Comparison of ENCODE assay signal across 14 mouse cellular contexts in the genomic region with DNA sequence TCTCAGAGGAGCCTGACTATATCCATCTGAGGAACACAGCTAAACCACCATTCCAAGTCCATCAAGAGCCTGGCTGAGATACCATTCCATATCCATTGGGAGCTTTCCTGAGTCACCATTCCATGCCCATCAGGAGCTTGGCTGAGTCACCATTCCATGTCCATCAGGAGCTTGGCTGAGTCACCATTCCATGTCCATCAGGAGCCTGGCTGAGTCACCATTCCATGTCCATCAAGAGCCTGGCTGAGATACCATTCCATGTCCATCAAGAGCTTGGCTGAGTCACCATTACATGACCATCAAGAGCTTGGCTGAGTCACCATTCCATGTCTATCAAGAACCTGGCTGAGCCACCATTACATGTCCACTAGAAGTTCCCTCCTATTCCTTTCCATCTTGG.
"Had no signal": no experiment of that assay in that cellular context is flagged by ENCODE, and none has a peak within 500 bp of the region (broad histone marks: within the 10 kb centered on the region; RNA-seq: fewer than 3 reads in every experiment).

No protein-coding gene starts in this region.

- H3K36me3 ChIP-seq: limb, embryonic 12.5 days; liver, embryonic 13.5 days; neural tube, embryonic 12.5 days; stomach, embryonic 15.5 days had no signal

- H3K4me1 ChIP-seq: liver, embryonic 13.5 days; neural tube, embryonic 12.5 days; stomach, embryonic 15.5 days had no signal

- H3K27me3 ChIP-seq: limb, embryonic 12.5 days; liver, embryonic 13.5 days; neural tube, embryonic 12.5 days; stomach, embryonic 15.5 days had no signal

- H3K27ac ChIP-seq: left cerebral cortex, adult 2 months; limb, embryonic 12.5 days; liver, embryonic 13.5 days; neural tube, embryonic 12.5 days; stomach, embryonic 15.5 days had no signal

- H3K4me2 ChIP-seq: limb, embryonic 12.5 days; liver, embryonic 13.5 days; neural tube, embryonic 12.5 days; stomach, embryonic 15.5 days had no signal

- DNase-seq: liver; liver, embryonic 13.5 days; lung, adult 18-20 months; lung, postnatal 36 days; midbrain, embryonic 14.5 days; retina, postnatal 1 day; right cerebral cortex, postnatal 14 days; thymus, adult 2 months; thymus, postnatal 25 days had no signal

- H3K9me3 ChIP-seq: limb, embryonic 12.5 days; liver, embryonic 13.5 days; neural tube, embryonic 12.5 days; stomach, embryonic 15.5 days had no signal

- H3K9ac ChIP-seq: limb, embryonic 12.5 days; liver, embryonic 13.5 days; neural tube, embryonic 12.5 days; stomach, embryonic 15.5 days had no signal

- ATAC-seq: lung, postnatal 0 days had no signal

- H3K4me3 ChIP-seq: left cerebral cortex, adult 2 months; limb, embryonic 12.5 days; liver, embryonic 13.5 days; neural tube, embryonic 12.5 days; stomach, embryonic 15.5 days had no signal
